Mouse (Mus musculus) olfactory bulb, adult 2 months (tissue): Measurements from ENCODE around the gene Dlgap4. TPM values are rescaled to one million over a fixed set of nuclear protein-coding genes. Genes with fewer than 3 reads are reported as not detected.

Experiments
- H3K27ac ChIP-seq: fragments of 200-500 bp; 2 replicates; pipeline ENCODE4 v1.5.1; 2012; ENCODE audit warnings: low read depth, low read length; ENCODE audit not compliant: insufficient read depth
- H3K4me1 ChIP-seq: fragments of 200-500 bp; 2 replicates; pipeline ENCODE4 v1.6.1; 2012; ENCODE audit warnings: low read length; ENCODE audit not compliant: control insufficient read depth, insufficient read depth
- H3K4me3 ChIP-seq: fragments of 200-500 bp; 2 replicates; pipeline ENCODE4 v1.5.1; 2012; ENCODE audit warnings: mild to moderate bottlenecking, low read depth, low read length, moderate library complexity; ENCODE audit not compliant: insufficient read depth
- CTCF ChIP-seq: fragments of 200-500 bp; IDR thresholded peaks from 2 replicates; pipeline ENCODE4 v1.5.1; 2012; ENCODE audit warnings: low read depth, mild to moderate bottlenecking, low read length, moderate library complexity; ENCODE audit not compliant: insufficient read depth
- POLR2A ChIP-seq: fragments of 200-500 bp; IDR thresholded peaks from 2 replicates; pipeline ENCODE4 v1.6.1; 2012; ENCODE audit warnings: mild to moderate bottlenecking, low read depth, low read length, moderate library complexity; ENCODE audit not compliant: insufficient read depth
- WGBS: fragments of 180-500 bp; shearing (Covaris S2); methylation state at CpG from one replicate; pipeline ENCODE4 v1.1.7; 2018; 5-methylcytosine and 5-hydroxymethylcytosine counted together
- polyA plus RNA-seq: library from polyadenylated mRNA; stranded (reverse); fragments of >200 nt; gene quantifications from 2 replicates; pipeline ENCODE4 v1.2.4, GENCODE M21; 2012; ENCODE audit warnings: low replicate concordance; ENCODE audit not compliant: missing spikeins, insufficient read depth, insufficient read length

The Dlgap4 gene
- polyA plus RNA-seq, 1 experiment, result not detected

DNA sequence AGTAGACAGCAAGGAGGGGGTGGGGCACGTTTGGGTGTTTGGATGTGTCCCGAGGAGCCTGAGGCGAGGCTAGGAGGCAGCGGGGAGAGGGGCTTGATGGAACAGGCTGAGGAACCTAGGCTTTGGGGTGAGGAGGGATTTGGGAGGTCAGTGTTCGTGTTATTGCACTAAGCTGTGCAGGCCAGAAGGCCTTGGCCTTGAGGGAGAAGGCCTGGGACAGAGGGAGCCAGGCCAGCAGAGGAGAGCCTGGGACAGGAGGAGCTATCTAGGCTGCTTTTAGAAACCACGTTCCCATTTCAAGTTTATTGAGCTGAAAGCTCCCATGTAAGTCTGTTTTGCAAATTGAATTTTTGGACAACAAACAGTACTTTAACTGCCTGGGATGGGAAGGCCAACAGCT, 46.5 kb downstream of the Dlgap4 start:
- no peak overlapping the region for H3K27ac ChIP-seq
- WGBS, result 59% methylated on average over 6 of the region's 6 CpGs
- H3K4me3 ChIP-seq, result no peak overlapping the region
- H3K4me1 ChIP-seq, result peaks cover 71% of the 10 kb centered on the region
- TF ChIP-seq POLR2A (no peak), CTCF (no peak)

DNA sequence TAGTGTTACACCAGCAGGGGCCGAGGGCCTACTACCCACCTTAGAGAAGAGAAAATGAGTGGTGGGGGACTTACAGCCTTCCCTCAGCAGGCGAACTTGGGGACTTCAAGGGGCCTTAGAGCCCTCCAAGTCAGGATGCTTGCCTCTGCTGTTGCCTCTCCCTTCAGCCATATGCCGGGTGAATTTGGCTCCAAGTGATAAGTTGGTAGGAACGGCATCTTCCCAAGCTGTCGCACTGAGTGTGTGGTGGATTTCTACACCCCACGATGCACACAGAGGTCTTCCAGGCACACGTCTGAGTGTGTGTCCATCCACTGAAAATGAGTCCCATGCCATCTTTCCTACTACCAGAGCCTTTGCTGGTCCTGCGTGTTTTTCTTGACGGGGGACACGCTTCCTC, 49.7 kb downstream of the Dlgap4 start:
- Histone ChIP-seq H3K27ac (peak overlapping the region; percentile 47), H3K4me1 (peaks cover 71% of the 10 kb centered on the region), H3K4me3 (no peak overlapping the region)
- 75% methylated on average over 10 of the region's 10 CpGs for WGBS
- TF ChIP-seq CTCF, result no peak
- TF ChIP-seq POLR2A, result no peak

DNA sequence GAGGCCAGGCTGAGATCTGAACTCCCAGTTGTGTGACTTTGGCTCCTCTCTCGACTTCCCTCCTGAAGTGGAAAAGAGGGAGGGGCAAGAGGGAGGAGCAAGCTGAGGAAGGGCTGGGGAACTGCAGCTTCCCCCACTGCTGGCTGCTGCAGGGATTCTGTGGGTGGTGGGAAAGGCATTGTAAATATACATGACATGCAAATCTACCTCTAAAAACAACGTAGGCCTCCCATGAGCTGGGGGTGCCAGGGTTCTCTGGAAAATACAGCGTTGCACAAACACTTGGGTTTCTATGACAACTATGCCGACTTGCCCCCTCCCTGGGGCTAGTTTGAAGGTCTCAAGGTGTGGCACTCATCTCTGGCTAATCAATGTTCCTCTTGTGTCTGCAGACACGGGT, 50.9 kb downstream of the Dlgap4 start:
- WGBS, result 19% methylated on average over 5 of the region's 5 CpGs
- peaks cover 70% of the 10 kb centered on the region for H3K4me1 ChIP-seq
- peak overlapping the region; percentile 48 for H3K27ac ChIP-seq
- no peak overlapping the region for H3K4me3 ChIP-seq
- TF ChIP-seq POLR2A, result no peak
- no peak for TF ChIP-seq CTCF

DNA sequence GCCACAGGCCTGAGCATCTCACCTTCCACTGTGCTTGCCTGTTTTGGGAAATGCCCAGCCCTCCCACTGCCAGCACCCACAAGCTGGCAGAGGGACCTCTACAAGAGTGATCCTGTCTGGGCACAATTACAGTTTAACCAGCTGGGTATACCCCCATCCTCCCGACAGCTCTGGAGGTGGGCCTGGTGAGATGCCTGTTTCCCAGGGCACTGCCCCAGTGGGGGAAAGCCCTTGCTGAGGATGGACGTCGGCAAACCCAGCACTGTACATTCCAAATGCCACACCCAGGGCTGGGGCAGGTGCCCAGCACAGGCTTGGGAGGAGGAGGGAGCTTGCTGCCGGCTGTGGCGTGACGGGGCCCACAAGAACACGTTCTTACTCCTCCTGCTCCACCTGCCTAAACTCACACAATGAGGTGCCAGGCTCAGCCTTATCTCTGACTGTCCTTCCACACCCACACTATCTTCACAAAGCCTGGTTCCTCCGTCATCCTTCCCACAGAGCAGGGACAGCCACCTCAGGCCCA, 51.6 kb downstream of the Dlgap4 start:
- Histone ChIP-seq H3K27ac (peak overlapping the region; percentile 48), H3K4me1 (peaks cover 65% of the 10 kb centered on the region), H3K4me3 (no peak overlapping the region)
- TF ChIP-seq CTCF (no peak), POLR2A (no peak)
- 41% methylated on average over 8 of the region's 8 CpGs for WGBS

- WGBS, result 30% methylated on average over 13 of the region's 13 CpGs
- H3K27ac ChIP-seq, result peak overlapping the region; percentile 48
- peaks cover 60% of the 10 kb centered on the region for H3K4me1 ChIP-seq
- TF ChIP-seq CTCF (no peak), POLR2A (no peak)
- no peak overlapping the region for H3K4me3 ChIP-seq
Measured at GRCm38 (mm10) chr2:156665620-156666196, 52.2 kb downstream of the Dlgap4 start.

DNA sequence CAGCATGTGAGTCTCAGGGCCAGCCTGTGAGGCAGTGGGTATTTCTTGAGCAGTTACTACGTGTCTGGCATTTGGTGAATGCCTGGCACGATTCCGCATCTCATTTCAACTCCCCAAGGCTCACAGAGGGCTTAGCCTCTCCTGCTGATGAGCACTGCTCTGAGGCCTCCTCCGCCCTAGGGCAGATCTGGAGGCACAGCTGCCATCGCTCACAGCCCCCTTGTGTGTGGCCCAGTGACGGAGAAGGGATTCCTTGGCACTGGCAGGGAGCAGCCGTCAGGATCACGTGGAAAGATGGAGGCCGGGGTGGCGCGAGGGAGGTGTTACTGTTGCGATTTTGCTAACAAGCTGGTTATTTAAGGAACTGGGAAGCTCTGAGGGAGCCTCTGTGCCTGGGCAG, 52.7 kb downstream of the Dlgap4 start:
- WGBS, result 3% methylated on average over 12 of the region's 12 CpGs
- H3K27ac ChIP-seq, result peak overlapping the region; percentile 19; the same call in 1 of the 2 replicates
- TF ChIP-seq POLR2A, result no peak
- TF ChIP-seq CTCF, result no peak

GRCm38 (mm10) chr2:156667290-156667689, 53.8 kb downstream of the Dlgap4 start:
- WGBS, result 90% methylated on average over 5 of the region's 5 CpGs
- H3K4me1 ChIP-seq, result peaks cover 62% of the 10 kb centered on the region
- H3K27ac ChIP-seq, result no peak overlapping the region
- H3K4me3 ChIP-seq, result no peak overlapping the region
- TF ChIP-seq CTCF (no peak), POLR2A (no peak)

More for the DNA sequence above, 52.7 kb downstream of the Dlgap4 start:
- Histone ChIP-seq H3K4me3 (no peak overlapping the region), H3K4me1 (peaks cover 60% of the 10 kb centered on the region)

DNA sequence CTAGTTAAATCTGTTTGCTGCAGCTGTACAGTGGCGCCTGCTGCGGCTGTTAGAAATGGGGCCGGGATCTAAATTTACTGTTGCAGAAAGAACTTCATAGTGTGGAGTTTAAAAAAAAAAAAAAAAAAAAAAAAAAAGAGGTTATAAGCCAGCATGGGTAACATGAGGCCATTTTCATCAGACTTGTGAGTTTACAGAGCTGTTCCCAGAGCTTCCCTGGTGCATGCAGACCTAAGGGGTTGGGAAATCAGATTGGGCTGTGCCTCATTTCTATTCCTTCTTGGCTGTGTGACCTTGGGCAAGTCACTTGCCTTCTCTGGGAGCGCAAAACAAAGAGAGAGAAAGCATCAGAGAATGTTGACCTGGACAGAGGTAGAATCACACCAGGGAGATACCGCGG, 55.1 kb downstream of the Dlgap4 start:
- no peak overlapping the region for H3K4me3 ChIP-seq
- 70% methylated on average over 6 of the region's 6 CpGs for WGBS
- no peak for TF ChIP-seq POLR2A
- TF ChIP-seq CTCF, result no peak
- H3K27ac ChIP-seq, result no peak overlapping the region
- peaks cover 63% of the 10 kb centered on the region for H3K4me1 ChIP-seq

DNA sequence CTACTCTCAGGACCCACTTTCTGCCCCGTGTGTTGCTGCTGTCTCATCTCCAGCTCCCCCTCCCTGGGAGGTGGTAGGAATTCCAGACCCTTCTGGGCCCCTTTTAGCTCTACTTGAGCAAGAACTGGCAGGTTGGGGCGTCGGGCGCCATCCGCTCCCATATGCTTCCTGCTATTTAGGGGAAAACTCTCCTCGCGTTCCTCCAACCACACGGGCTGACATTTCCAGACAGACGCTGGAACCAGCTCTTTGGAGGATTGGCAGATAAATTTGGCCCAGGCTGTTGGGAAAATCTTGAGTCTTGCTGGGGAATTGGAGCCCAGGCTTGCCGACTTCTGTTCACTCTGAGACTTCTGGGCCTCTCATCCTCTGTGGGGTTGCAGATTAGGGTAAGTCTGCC, 59.8 kb downstream of the Dlgap4 start:
- no peak overlapping the region for H3K27ac ChIP-seq
- H3K4me1 ChIP-seq, result peaks cover 41% of the 10 kb centered on the region
- WGBS, result 50% methylated on average over 10 of the region's 10 CpGs
- no peak overlapping the region for H3K4me3 ChIP-seq
- TF ChIP-seq POLR2A (no peak), CTCF (no peak)
